Mouse (Mus musculus) heart, adult 8-10 months (tissue): Measurements from ENCODE around the gene Rac1. TPM values are rescaled to one million over a fixed set of nuclear protein-coding genes. Genes with fewer than 3 reads are reported as not detected.
"Not testable (repeated sequence)": the region's sequence is repeated elsewhere in the genome, so short reads cannot be mapped to it uniquely, and the experiment has no call there.

Experiments
- DNase-seq: peaks from one replicate; pipeline ENCODE4 v3.0.0; 2022; ENCODE audit warnings: low spot score
- total RNA-seq, 4 experiments: library from RNA; stranded (reverse); gene quantifications; 2 replicates each; pipeline ENCODE4 v1.2.4; 2022

Gene Rac1
- total RNA-seq, 4 experiments from 2014 or later, result 207 to 235 (median 219) TPM

DNA sequence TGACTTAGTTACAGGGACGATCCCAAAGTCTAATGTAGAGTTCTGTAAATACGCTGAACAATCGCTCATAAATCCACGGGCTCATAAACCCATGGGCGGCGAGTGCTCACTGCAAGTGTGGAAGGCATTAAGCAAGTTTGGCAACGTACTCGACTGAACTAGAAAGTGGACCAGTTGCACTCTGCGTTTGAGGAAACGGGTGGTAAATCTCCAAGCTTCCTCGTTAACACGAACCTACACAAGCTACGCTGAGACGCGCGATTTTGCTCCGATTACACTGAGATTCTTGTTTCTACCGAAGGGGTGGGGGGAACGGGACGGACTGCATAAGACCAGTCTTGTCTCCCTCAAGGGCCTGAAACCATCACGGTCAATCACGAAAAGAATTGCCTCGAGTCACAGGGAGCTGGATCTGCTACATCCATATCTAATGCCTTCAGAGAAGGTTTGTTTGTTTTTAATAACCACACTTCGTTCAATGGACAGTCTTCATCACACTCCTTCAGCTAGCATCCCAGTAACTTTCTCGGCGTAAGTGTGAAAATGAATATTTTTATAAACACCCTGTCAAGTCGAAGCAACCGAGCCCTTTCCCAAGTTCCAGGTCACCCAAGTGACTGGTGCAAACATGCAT is 1.0 kb downstream of the Rac1 start:
- no peak for DNase-seq

DNA sequence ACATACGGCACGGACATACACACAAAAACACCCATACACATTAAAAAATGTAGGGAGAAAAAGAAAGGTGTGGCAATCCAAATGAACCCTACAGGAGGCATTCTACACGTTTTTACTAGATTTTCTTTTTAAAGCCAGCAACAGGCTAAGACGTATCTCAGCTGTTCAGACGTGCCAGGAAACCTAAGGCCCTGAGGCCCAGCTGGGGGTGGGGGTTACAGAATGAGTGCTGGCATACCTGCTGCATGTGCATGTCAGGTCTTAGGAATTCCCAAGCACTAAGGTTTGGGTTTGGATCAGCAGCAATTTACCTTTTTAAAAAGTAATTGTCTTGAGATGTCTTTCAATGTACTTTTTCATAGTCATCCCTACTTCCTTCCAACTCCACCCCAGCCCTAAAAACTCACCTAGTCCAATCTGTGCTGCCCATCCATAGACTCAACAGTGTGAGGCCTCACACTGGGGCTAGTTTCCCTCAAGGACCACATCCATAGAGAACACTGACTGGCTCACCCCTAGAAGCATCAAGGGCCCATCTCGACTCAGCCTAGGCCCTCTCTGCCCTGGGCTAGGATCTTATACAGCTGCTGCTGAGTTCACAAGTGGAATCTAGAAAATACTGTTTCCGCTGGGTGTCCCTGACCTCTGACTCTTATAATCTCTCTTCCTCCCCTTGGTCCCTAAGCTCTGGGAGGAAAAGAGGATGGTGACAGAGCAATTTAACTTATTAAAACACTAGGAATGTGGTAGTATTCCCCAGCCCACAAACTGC is 2.2 kb downstream of the Rac1 start:
- no peak for DNase-seq

- DNase-seq, result no peak
These were observed 5.0 kb downstream of the Rac1 start for GRCm38 (mm10) chr5:143522882-143523281.

- peak; percentile 46 for DNase-seq
These were observed 7.4 kb downstream of the Rac1 start for GRCm38 (mm10) chr5:143520415-143520814.

GRCm38 (mm10) chr5:143518045-143518591 is 9.7 kb downstream of the Rac1 start:
- DNase-seq, result no peak

- DNase-seq, result no peak
These were observed 10.4 kb downstream of the Rac1 start for GRCm38 (mm10) chr5:143517436-143517835.

- no peak for DNase-seq
These were observed 10.8 kb downstream of the Rac1 start for GRCm38 (mm10) chr5:143517005-143517404.

- DNase-seq, result no peak
These were observed 13.0 kb downstream of the Rac1 start for GRCm38 (mm10) chr5:143514878-143515277.

- no peak for DNase-seq
These were observed 15.5 kb downstream of the Rac1 start for GRCm38 (mm10) chr5:143512305-143512704.

- DNase-seq, result no peak
These were observed 16.3 kb downstream of the Rac1 start for GRCm38 (mm10) chr5:143511577-143511976.

DNA sequence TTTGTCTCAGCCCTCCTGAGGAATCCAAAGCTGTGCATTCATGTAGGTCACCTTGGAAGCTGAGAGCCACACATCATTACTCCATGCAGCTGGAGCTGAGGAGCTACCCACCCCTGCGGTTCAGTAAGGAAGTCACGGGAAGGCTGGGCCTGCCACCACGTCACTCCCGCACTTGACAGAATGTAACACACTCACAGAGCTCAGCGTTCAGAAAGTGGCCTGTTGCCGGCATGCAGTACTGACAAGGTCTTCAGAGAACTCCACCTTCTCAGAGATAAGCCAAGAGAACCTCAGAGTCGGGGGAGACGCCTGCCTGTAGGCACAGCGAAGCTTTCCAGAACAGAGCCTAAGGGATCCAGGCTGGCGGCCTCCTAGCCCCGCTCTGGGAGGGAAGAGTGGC is 18.1 kb downstream of the Rac1 start:
- DNase-seq, result no peak

DNA sequence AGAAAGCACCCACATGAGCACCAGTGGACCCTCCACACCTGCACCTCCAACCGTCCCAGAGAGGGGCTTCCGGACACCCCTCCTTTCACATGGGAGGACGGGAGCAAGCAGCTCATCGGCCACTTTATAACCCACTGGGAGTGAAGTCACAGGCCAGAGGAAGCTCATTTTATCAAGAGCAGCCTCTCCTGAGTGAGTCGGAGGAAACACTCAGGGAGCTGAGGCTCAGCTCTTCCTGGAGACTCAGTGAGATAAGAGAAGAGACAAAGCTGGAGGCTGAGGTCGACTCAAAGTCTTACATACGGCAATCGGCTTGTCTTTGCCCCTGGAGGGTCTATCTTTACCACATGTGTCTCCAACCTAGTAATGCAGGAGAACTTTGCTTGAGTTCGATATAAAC is 18.5 kb downstream of the Rac1 start:
- no peak for DNase-seq

DNA sequence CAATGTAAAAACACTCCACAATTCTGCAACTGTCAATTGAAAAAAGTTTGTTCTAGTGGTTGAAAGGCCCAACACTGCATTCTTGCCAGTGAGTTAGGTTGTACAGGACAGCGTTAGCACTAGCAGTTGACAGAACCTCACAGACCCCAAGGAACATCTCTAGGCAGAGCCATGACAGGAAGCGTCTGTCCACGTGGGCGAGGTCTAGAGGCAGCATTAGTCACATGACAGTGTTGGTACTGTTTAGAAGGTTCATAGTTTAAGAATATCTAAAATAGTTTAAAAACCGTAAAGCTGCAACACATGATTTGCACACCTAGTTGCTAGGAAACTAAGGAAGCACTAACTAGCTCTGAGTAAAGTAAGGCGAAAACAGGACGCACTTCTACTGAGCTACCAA is 22.3 kb downstream of the Rac1 start:
- DNase-seq, result no peak

DNA sequence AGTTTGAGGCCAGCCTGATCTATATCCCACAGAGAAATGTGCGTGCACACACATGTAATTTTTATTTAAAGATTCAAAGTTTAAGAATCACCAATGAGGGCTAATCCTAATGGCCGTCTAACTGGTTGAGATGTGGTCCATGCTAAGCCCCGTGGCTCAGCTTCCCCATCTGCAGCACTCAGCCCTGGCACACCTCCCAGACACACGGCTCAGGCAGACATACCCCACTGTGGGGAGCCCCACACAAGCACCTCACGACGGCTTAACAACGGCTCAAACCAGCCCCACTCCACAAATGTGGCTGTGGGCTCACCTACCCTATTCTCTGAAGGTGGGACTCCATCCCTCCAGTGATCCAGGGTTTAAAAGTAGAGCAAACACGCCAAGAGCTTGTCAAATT is 22.8 kb downstream of the Rac1 start:
- DNase-seq, result no peak

DNA sequence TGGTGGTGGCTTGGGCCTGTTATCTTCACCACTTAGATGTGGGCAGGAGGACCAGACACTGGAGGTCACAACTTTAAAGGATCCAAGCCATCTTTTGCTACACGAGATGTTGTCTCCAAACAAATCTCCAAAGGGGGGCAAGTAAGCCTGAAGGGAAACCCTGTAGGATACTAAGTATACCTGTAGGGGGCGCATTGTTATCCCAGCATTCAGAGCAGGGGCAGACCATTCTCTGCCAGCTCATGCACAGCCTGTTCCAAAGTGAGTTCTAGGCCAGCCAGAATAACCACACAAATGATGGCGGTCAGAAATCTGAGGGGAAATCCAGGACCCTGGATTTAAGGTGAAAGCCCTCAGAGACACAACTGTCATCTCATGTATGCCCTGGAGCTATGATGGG is 23.4 kb downstream of the Rac1 start:
- no peak for DNase-seq

- no peak for DNase-seq
These were observed 24.1 kb downstream of the Rac1 start for GRCm38 (mm10) chr5:143503740-143504139.

DNA sequence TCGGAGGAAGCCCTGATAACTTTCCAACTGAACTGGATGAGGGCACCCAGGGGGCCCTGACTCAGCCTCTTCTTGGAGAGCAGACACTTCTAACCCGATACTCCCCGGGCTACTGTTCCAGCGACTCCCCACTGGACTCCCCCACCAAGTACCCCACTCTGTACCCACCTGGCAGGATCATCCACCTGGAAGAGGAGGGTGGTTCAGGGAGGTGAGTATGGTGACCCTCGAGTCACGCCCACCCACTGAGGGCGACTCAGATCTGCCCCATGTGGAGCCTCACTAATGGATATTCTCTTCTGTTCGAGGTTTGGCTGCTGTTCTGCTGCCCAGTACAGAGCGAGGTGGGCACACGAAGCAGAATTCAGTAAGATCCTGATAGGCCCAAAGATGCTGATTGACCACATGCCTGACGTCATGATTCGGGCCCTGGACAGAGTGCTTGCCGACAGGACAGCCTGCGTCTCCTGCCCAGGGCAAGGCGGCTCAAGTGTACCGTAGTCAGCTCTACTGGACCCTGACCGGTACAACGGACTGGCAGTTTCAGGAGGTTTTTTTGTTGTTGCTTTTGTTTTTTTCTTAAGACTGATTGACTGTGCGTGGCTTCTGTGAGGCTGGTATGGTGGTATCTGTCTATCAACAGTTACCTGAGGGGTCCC is 24.8 kb downstream of the Rac1 start:
- no peak for DNase-seq

DNA sequence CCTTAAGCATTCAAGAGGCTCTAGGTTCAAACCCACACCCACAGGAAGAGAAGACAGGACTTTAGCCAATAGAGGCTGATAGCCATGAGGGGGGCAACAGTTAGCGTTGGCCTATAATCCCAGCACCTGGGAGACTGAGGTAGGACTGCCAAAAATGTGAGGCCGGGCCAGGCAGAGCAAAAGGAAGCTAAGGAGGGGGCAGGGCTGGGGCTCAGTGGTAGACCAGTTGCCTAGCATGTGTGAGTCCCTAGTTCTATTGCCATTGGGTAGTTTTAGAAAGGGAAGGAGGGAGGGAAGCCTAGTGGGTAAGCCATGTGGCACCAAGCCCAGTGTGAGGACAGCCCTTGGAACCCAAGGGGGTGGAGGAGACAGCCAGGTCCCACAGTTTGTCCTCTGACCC is 26.2 kb downstream of the Rac1 start:
- no peak for DNase-seq

GRCm38 (mm10) chr5:143501140-143501539 is 26.7 kb downstream of the Rac1 start:
- no peak for DNase-seq

GRCm38 (mm10) chr5:143500711-143501110 is 27.1 kb downstream of the Rac1 start:
- DNase-seq, result not testable (repeated sequence)

GRCm38 (mm10) chr5:143499686-143500085 is 28.1 kb downstream of the Rac1 start:
- no peak for DNase-seq

DNA sequence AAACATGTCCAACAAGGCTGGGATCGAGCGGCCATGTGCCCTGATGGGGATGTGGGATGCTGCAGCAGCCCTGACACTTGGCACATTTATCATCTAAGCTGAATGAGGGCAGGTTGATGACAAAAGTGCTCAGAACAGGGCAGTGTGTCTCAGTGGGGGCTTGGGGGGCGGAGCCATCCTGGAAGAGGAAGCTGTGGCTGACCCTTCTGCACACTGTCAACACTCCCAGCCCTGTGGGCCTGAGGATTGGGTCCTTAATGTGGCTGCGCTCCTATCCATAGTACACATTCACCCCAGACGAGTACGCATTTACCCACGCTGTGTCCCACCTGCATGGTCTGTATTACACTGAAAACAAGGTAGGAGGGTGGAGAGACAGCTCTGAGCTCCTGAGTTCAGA is 28.6 kb downstream of the Rac1 start:
- no peak for DNase-seq

DNA sequence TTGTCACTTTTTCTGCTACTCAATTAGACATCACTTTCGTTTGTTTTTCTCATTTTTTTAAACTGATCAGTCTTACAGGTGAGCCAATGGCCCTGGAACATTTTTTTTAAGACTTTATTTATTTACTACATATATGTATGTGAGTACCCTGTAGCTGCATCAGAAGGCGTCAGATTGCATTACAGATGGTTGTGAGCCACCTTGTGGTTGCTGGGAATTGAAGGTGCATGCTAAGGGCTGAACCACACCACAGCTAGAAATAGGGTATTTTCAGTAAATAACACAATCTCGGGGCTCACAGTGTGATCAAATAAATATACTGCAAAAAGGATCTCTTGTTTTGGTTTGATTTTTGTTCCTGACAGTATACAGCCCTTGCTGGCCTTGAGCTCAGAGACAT is 30.4 kb downstream of the Rac1 start:
- no peak for DNase-seq
